Mouse (Mus musculus): Measurements from ENCODE around the gene Ly6g5b.

- TF ChIP-seq POLR2A (IDR thresholded peaks at IDR 0.05; ENCODE audit: insufficient read depth, low read depth, low read length) (no peak), CTCF (IDR thresholded peaks at IDR 0.05; ENCODE audit: insufficient read depth, low read depth, low read length) (no peak)
These were observed 44.4 kb upstream of the Ly6g5b start for GRCm38 (mm10) chr17:35159638-35160037.

All from olfactory bulb, adult 2 months (tissue).